Mouse (Mus musculus) spleen, postnatal 4 days (tissue): Measurements from ENCODE around the gene Cep104.

ENCODE experiments used
- DNase-seq, 2 experiments: peaks; one replicate each; pipeline ENCODE4 v3.0.0; 2022; ENCODE audit warnings: low spot score in 2 of 2

Cep104 gene

DNA sequence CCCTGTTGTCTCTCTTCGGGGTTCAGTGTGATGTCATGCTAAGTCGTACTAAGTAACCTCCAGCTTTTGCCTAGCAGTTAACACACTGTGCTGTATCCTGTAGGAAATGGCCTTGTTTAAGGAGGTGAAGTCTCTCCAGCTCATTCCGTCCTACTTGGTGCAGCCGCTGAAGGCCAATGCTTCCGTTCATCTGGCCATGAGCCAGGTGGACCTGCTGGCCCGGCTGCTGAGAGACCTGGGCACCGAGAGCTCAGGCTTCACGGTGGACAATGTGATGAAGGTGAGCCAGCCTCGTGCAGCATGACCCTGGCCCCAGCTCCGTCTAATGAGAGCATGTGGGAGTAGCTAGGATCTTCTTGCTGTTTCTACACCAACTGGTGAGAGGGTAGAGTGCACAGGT is 17.7 kb downstream of the Cep104 start:
- DNase-seq = no peak

DNA sequence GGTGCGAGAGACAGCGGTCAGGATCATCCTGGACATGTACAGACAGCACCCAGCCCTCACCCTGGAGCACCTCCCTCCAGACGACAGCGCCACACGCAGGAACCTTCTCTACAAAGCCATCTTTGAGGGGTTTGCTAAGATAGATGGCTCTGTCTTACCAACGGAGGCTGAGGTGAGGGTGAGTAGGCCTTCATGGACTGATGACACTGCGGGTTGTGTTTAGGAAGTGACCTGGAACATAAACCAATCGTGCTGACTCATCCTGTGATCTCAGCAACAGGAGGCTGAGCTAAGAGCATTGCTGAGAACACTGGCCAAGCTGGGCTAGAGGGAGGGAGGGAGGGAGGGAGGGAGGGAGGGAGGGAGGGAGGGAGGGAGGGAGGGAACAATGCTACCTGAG is 18.5 kb downstream of the Cep104 start:
- no peak for DNase-seq

DNA sequence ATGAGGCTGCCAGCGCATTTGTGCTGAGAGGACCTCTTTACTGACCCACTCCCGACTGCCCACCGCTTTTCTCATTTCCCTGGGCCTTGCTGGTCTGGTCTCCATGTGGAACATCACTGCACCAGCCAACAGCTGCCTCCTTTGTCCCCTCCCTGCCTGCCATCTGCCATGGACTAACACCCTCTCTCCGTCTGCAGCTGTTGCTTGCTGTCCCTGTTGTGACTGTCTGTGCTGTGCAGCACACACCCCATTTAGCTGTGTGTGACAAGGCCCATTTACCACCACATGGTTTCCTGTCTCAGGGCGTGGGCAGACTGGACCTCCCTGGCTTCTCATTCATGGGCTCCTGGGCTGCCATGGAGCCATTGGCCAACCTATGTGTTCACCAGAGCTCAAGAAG is 30.5 kb downstream of the Cep104 start:
- no peak for DNase-seq

DNA sequence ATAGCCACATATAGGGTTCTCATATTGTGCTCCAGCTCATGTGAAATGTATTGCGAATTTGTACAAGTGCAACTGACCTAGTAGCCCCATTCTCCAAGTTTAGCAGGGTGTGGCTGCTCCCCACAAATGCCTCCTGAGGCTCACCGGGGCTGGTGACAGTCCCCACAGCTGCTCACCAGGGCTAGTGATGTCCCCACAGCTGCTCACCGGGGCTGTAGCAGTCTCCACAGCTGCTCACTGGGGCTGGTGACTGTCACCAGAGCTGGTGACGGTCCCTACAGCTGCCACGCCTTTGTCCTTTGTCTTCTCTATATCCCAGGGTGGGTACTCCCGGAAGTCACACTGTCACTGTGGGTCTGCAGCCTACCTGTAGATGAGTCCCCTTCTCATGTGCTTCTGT is 31.3 kb downstream of the Cep104 start:
- no peak for DNase-seq

DNA sequence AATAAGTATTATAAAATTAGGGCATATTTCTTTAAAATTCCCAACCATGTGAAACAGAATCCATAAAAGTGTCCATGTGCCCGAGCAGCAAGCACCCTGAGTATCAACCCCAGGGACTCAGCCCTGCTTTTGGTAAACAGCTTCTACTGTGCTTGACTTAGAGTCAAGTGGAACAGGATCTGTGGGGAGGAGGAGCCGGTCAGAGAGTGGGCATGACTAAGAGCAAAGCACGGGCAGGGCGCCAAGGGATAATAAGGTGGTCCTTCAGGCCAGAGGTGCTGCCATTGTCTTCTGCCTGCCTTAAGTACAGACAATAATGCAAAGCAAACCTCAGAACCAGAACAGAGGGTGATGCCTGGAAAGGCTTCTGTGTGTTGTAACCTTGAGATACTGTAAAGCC is 32.8 kb downstream of the Cep104 start:
- no peak for DNase-seq

DNA sequence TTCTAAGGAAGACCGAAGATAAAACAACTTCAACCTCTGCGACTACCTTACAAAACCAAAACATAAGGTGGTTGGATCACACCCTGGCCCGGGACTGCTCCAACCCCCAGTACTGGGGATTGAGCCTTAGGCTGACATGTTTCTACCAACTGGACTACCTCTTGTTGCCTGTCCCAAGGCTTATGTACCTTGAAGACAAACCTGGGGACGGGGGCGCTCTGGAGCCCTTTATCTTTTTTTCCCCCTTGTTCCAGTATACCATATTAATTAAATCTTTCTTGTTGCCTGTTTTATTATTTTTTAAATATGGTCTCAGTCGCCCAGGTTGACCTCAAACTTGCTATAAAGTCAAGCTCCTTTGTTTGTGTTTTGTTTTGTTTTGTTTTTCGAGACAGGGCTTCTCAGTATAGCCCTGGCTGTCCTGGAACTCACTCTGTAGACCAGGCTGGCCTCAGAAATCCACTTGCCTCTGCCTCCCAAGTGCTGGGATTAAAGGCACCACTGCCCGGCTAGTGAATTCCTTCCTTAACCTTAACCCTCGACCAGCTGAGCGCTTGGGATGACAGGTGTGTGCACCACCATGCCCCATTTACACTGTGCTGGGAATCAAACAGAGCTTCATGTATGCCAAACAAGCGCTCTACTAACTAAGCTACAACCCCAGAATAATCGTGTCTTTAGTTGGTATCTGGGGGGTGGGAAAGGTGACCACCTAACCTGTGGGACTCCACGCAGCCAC is 36.1 kb downstream of the Cep104 start:
- no peak for DNase-seq

GRCm38 (mm10) chr4:154011646-154012089 is 36.7 kb downstream of the Cep104 start, which contains the start of gene Lrrc47:
Lrrc47 (plus strand) TSS chr4:154011731.
- peak; percentile 80 to 88 for DNase-seq

DNA sequence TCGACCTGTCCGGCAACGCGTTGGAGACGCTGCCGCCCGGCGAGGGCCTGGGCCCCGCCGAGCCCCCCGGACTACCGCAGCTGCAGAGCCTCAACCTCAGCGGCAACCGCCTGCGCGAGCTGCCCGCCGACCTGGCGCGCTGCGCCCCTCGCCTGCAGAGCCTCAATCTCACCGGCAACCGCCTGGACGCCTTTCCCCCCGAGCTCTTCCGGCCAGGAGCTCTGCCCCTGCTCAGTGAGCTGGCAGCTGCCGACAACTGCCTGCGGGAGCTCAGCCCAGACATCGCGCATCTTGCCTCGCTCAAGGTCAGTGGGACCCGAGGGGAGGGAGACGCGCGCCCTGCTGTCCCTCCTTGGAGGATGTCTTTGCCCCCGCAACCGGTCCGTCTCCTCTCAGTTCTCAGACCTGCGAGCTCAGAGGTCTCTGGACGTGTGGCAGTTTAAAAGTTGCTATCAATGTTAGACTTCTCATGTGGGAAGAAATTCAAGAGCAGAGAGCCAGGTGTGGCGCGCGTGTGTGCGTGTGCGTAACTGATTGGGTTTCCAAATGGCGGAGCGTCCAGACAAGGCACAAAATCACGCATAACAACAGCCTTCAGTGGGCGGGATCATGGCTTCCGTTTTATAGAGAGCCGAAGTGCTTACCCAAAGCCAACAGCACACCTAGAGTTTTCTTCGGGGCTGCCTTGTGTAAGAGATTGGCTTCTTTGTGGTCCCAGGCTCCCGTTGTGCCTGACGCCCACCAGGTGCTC is 37.3 kb downstream of the Cep104 start:
- peak; percentile 25 to 72 for DNase-seq

DNA sequence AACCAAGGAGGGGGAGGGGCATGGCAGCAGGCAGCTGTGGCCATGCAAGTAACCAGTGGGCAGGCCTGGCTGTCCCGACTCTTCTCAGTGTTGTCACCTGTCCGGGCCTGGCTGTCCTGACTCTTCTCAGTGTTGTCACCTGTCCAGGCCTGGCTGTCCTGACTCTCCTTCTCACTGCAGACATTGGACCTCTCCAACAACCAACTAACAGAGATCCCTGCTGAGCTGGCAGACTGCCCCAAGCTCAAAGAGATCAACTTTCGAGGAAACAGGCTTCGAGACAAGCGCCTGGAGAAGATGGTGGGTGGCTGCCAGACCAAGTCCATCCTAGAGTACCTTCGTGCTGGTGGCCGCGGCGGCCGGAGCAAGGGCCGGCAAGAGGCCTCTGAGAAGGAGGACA is 40.5 kb downstream of the Cep104 start:
- DNase-seq = no peak

- peak; percentile 64 to 82 for DNase-seq
These were observed 44.6 kb downstream of the Cep104 start for GRCm38 (mm10) chr4:154019571-154019970.

DNA sequence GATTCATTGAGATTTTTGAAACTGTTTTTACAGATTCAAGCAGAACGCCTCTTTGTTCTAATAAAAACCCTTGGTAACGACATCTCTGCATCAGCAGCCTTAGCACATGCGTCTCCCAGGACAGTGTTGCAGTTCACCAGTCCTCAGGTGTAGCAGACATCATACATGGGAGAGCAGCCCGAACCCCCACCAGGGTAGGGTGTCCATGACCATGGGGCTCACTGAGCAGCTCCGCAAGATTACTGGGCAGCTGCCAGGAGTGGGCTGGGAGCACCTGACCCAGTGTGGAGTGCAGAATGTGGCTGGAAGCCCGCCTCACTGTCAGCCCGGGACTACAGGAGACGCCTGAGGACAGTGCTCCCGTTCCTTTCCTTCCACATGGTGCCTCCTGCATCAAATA is 46.4 kb downstream of the Cep104 start:
- no peak for DNase-seq

DNA sequence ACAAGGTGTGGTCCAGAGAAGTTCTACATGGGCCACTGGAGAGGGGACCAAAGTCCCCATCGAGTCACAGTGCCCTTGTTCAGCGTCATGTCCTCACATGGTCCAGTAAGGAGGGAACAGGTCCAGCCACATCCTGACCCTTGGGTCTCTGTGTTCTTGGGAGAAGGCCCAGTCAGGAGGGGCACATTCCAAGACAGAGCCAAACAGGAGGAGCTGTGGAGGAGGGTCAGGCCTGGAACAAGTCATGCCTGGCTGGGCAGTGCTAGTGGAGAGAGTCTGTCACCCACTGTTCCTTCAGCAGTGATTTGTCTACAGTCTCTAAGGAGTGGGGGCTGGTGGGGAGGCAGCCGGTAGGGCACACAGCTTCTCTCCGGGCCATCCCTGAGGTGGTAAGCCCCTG is 47.4 kb downstream of the Cep104 start:
- no peak for DNase-seq

GRCm38 (mm10) chr4:154022844-154023243 is 47.9 kb downstream of the Cep104 start:
- no peak for DNase-seq

DNA sequence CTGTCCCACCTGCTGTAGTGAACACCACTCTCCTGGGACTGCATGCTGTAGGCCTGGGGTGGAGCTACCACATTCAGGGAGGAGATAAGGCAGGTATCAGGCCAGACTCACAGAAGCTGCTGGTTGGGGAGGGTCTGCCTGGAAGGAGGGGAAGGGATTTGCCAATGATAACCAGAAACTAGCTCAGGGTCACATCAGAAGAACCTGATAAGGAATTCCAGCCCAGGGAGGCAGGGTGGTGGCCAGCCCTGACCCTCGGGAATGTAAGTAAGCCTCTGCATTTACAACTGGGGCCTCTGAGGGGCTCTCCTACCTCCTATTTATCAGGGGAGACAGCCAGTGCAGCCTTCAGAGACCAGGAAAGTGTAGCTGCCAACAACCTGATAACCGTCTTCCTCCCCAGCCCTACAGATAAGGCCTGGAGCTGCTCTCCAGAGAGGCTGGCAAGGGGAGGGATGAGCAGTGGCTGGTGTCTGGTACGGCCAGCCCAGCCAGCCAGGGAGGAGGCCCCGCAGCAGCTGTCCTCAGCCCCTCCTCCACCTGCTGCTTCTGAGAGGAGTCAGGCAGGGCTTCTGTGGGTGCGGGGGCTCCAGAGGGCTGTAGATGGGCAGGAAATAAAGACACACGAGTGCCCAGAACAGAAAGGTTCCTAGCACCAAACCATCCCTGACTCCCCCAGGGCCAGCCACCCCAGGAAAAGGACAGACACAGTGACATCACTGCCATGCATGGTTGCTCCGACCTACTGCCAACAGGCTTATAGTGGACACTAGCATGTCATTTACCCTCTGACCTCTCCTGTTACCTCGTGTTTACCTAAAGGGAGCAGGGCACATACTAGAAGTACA is 49.0 kb downstream of the Cep104 start:
- peak; percentile 75 to 80 for DNase-seq

- peak in 1 of 2 experiments; percentile 40 for DNase-seq
These were observed 49.9 kb downstream of the Cep104 start for GRCm38 (mm10) chr4:154024729-154025521.

- peak; percentile 76 to 84 for DNase-seq
These were observed 50.8 kb downstream of the Cep104 start, which contains the start of gene Smim1 for GRCm38 (mm10) chr4:154025641-154026440. Smim1 (minus strand) TSS chr4:154026230.

- no peak for DNase-seq
These were observed 51.4 kb downstream of the Cep104 start for GRCm38 (mm10) chr4:154026441-154026761.

GRCm38 (mm10) chr4:154028066-154028465 is 53.1 kb downstream of the Cep104 start:
- DNase-seq = no peak

GRCm38 (mm10) chr4:154028646-154029045 is 53.7 kb downstream of the Cep104 start:
- no peak for DNase-seq

- no peak for DNase-seq
These were observed 62.1 kb downstream of the Cep104 start for GRCm38 (mm10) chr4:154037123-154037522.

GRCm38 (mm10) chr4:154042577-154042976 is 67.6 kb downstream of the Cep104 start, which contains the start of gene Ccdc27:
Ccdc27 (minus strand) TSS chr4:154042677.
- no peak for DNase-seq
